Mouse (Mus musculus) heart, embryonic 16.5 days (tissue): Measurements from ENCODE around the gene Madcam1. TPM values are rescaled to one million over a fixed set of nuclear protein-coding genes. Genes with fewer than 3 reads are reported as not detected.

Experiments used
- ATAC-seq: fragments of 200-750 bp; cut with Nextera tagmentation; replicated peaks from 2 replicates; pipeline ENCODE4 v1.8.0; 2017; ENCODE audit warnings: moderate number of reproducible peaks; ENCODE audit not compliant: insufficient read depth, low FRiP score; ENCODE audit errors: extremely low read depth
- H3K27ac ChIP-seq: fragments of 300-500 bp; sonication (generic); 2 replicates; pipeline ENCODE4 v1.5.1; 2014; ENCODE audit warnings: mild to moderate bottlenecking, low read length, control low read depth, moderate library complexity
- H3K27me3 ChIP-seq: fragments of 300-500 bp; sonication (generic); 2 replicates; pipeline ENCODE4 v1.6.1; 2014; ENCODE audit warnings: low read length, mixed read lengths; ENCODE audit not compliant: control insufficient read depth, insufficient read depth
- H3K36me3 ChIP-seq: fragments of 300-500 bp; sonication (generic); 2 replicates; pipeline ENCODE4 v1.6.1; 2014; ENCODE audit not compliant: control insufficient read depth, insufficient read depth
- H3K4me1 ChIP-seq: fragments of 300-500 bp; sonication (generic); 2 replicates; pipeline ENCODE4 v1.6.1; 2014; ENCODE audit warnings: low read length, mixed read lengths; ENCODE audit not compliant: control insufficient read depth, insufficient read depth
- H3K4me2 ChIP-seq: fragments of 300-500 bp; sonication (generic); 2 replicates; pipeline ENCODE4 v1.6.1; 2014; ENCODE audit warnings: low read depth, mild to moderate bottlenecking, control low read depth, low read length
- H3K4me3 ChIP-seq: fragments of 300-500 bp; sonication (generic); 2 replicates; pipeline ENCODE4 v1.5.1; 2014; ENCODE audit warnings: mild to moderate bottlenecking, control low read depth, low read length
- H3K9ac ChIP-seq: fragments of 300-500 bp; sonication (generic); 2 replicates; pipeline ENCODE4 v1.6.1; 2014; ENCODE audit warnings: low read length, control low read depth
- H3K9me3 ChIP-seq: fragments of 300-500 bp; sonication (generic); replicated peaks from 2 replicates; pipeline ENCODE4 v1.6.1; 2016; ENCODE audit warnings: low read length; ENCODE audit not compliant: control insufficient read depth
- WGBS: fragments of 180-500 bp; shearing (Covaris S2); extraction: QIAGEN DNeasy Blood & Tissue Kit; methylation state at CpG from one replicate; pipeline ENCODE4 v1.1.7; 2014; 5-methylcytosine and 5-hydroxymethylcytosine counted together
- polyA plus RNA-seq: library from polyadenylated mRNA; unstranded; fragments of >200 nt; fragmentation: Nextera tagmentation; extraction: Ambion mirVana; gene quantifications from 2 replicates; pipeline ENCODE4 v1.2.1, GENCODE M21; 2015

The Madcam1 gene
- polyA plus RNA-seq, 1 experiment from 2014 or later: 1.8 TPM

GRCm38 (mm10) chr10:79683726-79684640, 19.6 kb downstream of the Madcam1 start:
- Histone ChIP-seq H3K36me3 (peaks cover 38% of the 10 kb centered on the region), H3K27me3 (no peaks in the 10 kb centered on the region), H3K4me1 (peaks cover 34% of the 10 kb centered on the region), H3K27ac (peak overlapping the region; percentile 91), H3K4me2 (peak overlapping the region; percentile 80), H3K9ac (peak overlapping the region; percentile 87), H3K9me3 (no peaks in the 10 kb centered on the region), H3K4me3 (peak overlapping the region; percentile 90)
- no peak for ATAC-seq
- WGBS: 68% methylated on average over 6 of the region's 6 CpGs

- Histone ChIP-seq H3K4me3 (no peak overlapping the region), H3K27ac (peak overlapping the region; percentile 22; the same call in 1 of the 2 replicates), H3K9me3 (no peaks in the 10 kb centered on the region), H3K27me3 (no peaks in the 10 kb centered on the region), H3K4me2 (no peak overlapping the region), H3K4me1 (peaks cover 34% of the 10 kb centered on the region), H3K9ac (no peak overlapping the region), H3K36me3 (peaks cover 42% of the 10 kb centered on the region)
- no peak for ATAC-seq
- WGBS: 93% methylated on average over 25 of the region's 25 CpGs
Observed at GRCm38 (mm10) chr10:79684770-79685600, 20.6 kb downstream of the Madcam1 start.

GRCm38 (mm10) chr10:79686219-79686618, 21.9 kb downstream of the Madcam1 start:
- no peak overlapping the region for H3K9ac ChIP-seq
- 61% methylated on average over 2 of the region's 2 CpGs for WGBS

GRCm38 (mm10) chr10:79686691-79687090, 22.3 kb downstream of the Madcam1 start:
- peak overlapping the region; percentile 83 for H3K27ac ChIP-seq
- no peaks in the 10 kb centered on the region for H3K27me3 ChIP-seq
- WGBS: 45% methylated on average over 1 of the region's 1 CpGs
- H3K4me1 ChIP-seq: peaks cover 31% of the 10 kb centered on the region
- peak overlapping the region; percentile 24; the same call in 1 of the 2 replicates for H3K4me2 ChIP-seq
- peak overlapping the region; percentile 30; the same call in 1 of the 2 replicates for H3K9ac ChIP-seq
- 0 out of 2 replicates have a peak, but pooled peaks have one; percentile 12 for ATAC-seq
- H3K36me3 ChIP-seq: peaks cover 42% of the 10 kb centered on the region
- no peaks in the 10 kb centered on the region for H3K9me3 ChIP-seq
- no peak overlapping the region for H3K4me3 ChIP-seq

More at GRCm38 (mm10) chr10:79686219-79686618, 21.9 kb downstream of the Madcam1 start:
- Histone ChIP-seq H3K27ac (peak overlapping the region; percentile 83), H3K4me1 (peaks cover 31% of the 10 kb centered on the region), H3K4me3 (no peak overlapping the region), H3K4me2 (no peak overlapping the region), H3K27me3 (no peaks in the 10 kb centered on the region), H3K9me3 (no peaks in the 10 kb centered on the region), H3K36me3 (peaks cover 42% of the 10 kb centered on the region)
- ATAC-seq: no peak

GRCm38 (mm10) chr10:79687513-79687912, 23.2 kb downstream of the Madcam1 start:
- peak overlapping the region; percentile 83 for H3K27ac ChIP-seq
- H3K9me3 ChIP-seq: no peaks in the 10 kb centered on the region; the same call in 1 of the 2 replicates
- H3K9ac ChIP-seq: no peak overlapping the region
- 98% methylated on average over 6 of the region's 6 CpGs for WGBS
- H3K36me3 ChIP-seq: peaks cover 42% of the 10 kb centered on the region
- H3K4me2 ChIP-seq: no peak overlapping the region
- peaks cover 31% of the 10 kb centered on the region for H3K4me1 ChIP-seq
- no peaks in the 10 kb centered on the region for H3K27me3 ChIP-seq
- no peak for ATAC-seq
- H3K4me3 ChIP-seq: no peak overlapping the region

- peaks cover 23% of the 10 kb centered on the region for H3K4me1 ChIP-seq
- no peak within 1 kb of the TSS for H3K4me3 ChIP-seq
- H3K36me3 ChIP-seq: peaks cover 42% of the 10 kb centered on the region
- no peaks in the 10 kb centered on the region; the same call in 1 of the 2 replicates for H3K9me3 ChIP-seq
- no peak within 1 kb of the TSS for H3K27ac ChIP-seq
- WGBS: 80% methylated on average over 4 of the region's 4 CpGs
- H3K4me2 ChIP-seq: no peak within 1 kb of the TSS
- ATAC-seq: no peak
- no peaks in the 10 kb centered on the region for H3K27me3 ChIP-seq
- H3K9ac ChIP-seq: no peak within 1 kb of the TSS
Observed at GRCm38 (mm10) chr10:79688720-79689119, 24.4 kb downstream of the Madcam1 start, which contains the start of gene Gzmm. TSS of gene Gzmm (plus strand) at chr10:79689020.

- no peaks in the 10 kb centered on the region; the same call in 1 of the 2 replicates for H3K9me3 ChIP-seq
- no peak overlapping the region for H3K27ac ChIP-seq
- no peak overlapping the region for H3K4me3 ChIP-seq
- no peak overlapping the region for H3K4me2 ChIP-seq
- H3K36me3 ChIP-seq: peaks cover 42% of the 10 kb centered on the region
- WGBS: 92% methylated on average over 3 of the region's 3 CpGs
- ATAC-seq: no peak
- no peak overlapping the region for H3K9ac ChIP-seq
- peaks cover 19% of the 10 kb centered on the region for H3K4me1 ChIP-seq
- no peaks in the 10 kb centered on the region for H3K27me3 ChIP-seq
Observed at GRCm38 (mm10) chr10:79689178-79689577, 24.8 kb downstream of the Madcam1 start.

- Histone ChIP-seq H3K4me3 (no peak overlapping the region), H3K4me1 (peaks cover 26% of the 10 kb centered on the region), H3K27ac (no peak overlapping the region), H3K9ac (no peak overlapping the region), H3K9me3 (no peaks in the 10 kb centered on the region; the same call in 1 of the 2 replicates), H3K4me2 (no peak overlapping the region), H3K27me3 (no peaks in the 10 kb centered on the region), H3K36me3 (peaks cover 23% of the 10 kb centered on the region)
- WGBS: 93% methylated on average over 2 of the region's 2 CpGs
- no peak for ATAC-seq
Observed at GRCm38 (mm10) chr10:79691986-79692548, 27.7 kb downstream of the Madcam1 start.
